8 mouse cellular contexts compared by ENCODE assay signal in the genomic region with DNA sequence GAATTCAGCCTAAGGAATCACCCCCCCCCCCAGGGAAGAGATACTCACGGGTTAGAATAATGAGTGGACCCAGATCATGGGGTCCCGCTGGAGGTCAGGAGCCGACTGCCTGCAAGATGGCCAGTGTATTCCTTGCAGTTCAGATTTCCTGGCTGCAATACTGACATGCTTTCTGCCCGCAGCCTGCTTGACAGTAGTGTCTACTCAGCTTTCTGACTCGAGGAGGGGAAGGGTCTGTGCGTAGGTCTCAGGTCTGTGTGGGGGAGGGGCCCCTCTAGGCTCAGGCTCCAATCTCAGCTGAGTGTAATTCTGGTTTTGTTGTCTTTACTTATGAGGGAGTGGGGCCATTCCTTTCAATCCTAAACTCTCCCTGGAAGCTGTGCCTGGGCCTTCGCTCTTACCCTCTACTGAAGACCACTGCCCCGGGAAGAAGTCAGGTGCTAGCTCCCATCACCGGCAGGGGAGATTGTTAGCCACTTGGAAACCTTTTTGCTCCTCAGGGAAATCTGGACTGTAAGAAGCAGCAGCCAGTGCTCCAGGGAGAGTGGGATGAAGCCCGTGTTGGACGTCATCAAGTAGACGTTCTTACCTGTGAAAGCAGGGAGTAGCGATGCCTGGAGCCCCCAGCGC. TPM values are rescaled to one million over a fixed set of nuclear protein-coding genes. Genes with fewer than 3 reads are reported as not detected.
DNase-seq lines count a peak whose midpoint lies in the region; ATAC-seq and TF ChIP-seq lines count a peak whose summit lies in the region.
"Had no signal": no experiment of that assay in that cellular context is flagged by ENCODE, and none has a peak within 500 bp of the region (broad histone marks: within the 10 kb centered on the region; RNA-seq: fewer than 3 reads in every experiment).

No protein-coding gene starts in this region.

- ATAC-seq in forebrain, embryonic 15.5 days (replicated peaks), result no peak
- no peak for ATAC-seq in liver, embryonic 12.5 days

- no peak for TF ChIP-seq POLR2A in spleen, adult 2 months (IDR thresholded peaks at IDR 0.05; ENCODE audit: low read depth, low read length)

- 0 out of 2 replicates have a peak overlapping the region, but pooled peaks have one; percentile 22 for H3K9ac ChIP-seq in forebrain, embryonic 15.5 days (replicated peaks)
- H3K9ac ChIP-seq in liver, embryonic 12.5 days, result peak overlapping the region; percentile 44

- no peak for TF ChIP-seq CTCF in spleen, adult 2 months (IDR thresholded peaks at IDR 0.05; ENCODE audit: extremely low read depth, insufficient read depth, insufficient read length, insufficient replicate concordance)

- H3K4me3 ChIP-seq in spleen, adult 2 months (ENCODE audit: extremely low read depth, insufficient read depth, insufficient read length), result peak overlapping the region; percentile 12; the same call in 1 of the 2 replicates
- peak overlapping the region; percentile 69 for H3K4me3 ChIP-seq in forebrain, embryonic 15.5 days
- H3K4me3 ChIP-seq in liver, embryonic 12.5 days, result peak overlapping the region; percentile 71

- peaks cover 12% of the 10 kb centered on the region for H3K4me1 ChIP-seq in spleen, adult 2 months (ENCODE audit: control insufficient read depth, insufficient read depth, insufficient read length)
- peaks cover 36% of the 10 kb centered on the region for H3K4me1 ChIP-seq in forebrain, embryonic 15.5 days
- peaks cover 51% of the 10 kb centered on the region for H3K4me1 ChIP-seq in liver, embryonic 12.5 days

- no peak for DNase-seq in spleen, adult 2 months (ENCODE audit: low read depth in 1 of 2, low spot score in 2 of 2)
- DNase-seq in spleen, adult 12 weeks (ENCODE audit: low spot score), result no peak
- DNase-seq in T-cell, adult 2 months (ENCODE audit: low spot score), result no peak
- no peak for DNase-seq in ovary, postnatal 10 days (ENCODE audit: low spot score)
- no peak for DNase-seq in urinary bladder, adult 18-20 months (ENCODE audit: low spot score in 2 of 2)

- H3K4me2 ChIP-seq in forebrain, embryonic 15.5 days (replicated peaks), result peak overlapping the region; percentile 87
- peak overlapping the region; percentile 93 for H3K4me2 ChIP-seq in liver, embryonic 12.5 days

- H3K27me3 ChIP-seq in spleen, adult 2 months (ENCODE audit: control insufficient read depth, insufficient read depth, low read length), result 0 out of 2 replicates have a peak, but pooled peaks cover 4% of the 10 kb centered on the region
- no peaks in the 10 kb centered on the region for H3K27me3 ChIP-seq in forebrain, embryonic 15.5 days
- peaks cover 98% of the 10 kb centered on the region for H3K27me3 ChIP-seq in liver, embryonic 12.5 days (replicated peaks)

- no peaks in the 10 kb centered on the region for H3K9me3 ChIP-seq in forebrain, embryonic 15.5 days
- no peaks in the 10 kb centered on the region for H3K9me3 ChIP-seq in liver, embryonic 12.5 days (replicated peaks)

- 89% methylated on average over 14 of the region's 14 CpGs for WGBS in spleen, adult 2 months
- 62% methylated on average over 14 of the region's 14 CpGs for WGBS in forebrain, embryonic 15.5 days
- WGBS in liver, embryonic 12.5 days (ENCODE audit: insufficient replicate concordance), result 63% methylated on average over 14 of the region's 14 CpGs

- H3K36me3 ChIP-seq in spleen, adult 2 months (ENCODE audit: control insufficient read depth, insufficient read depth, low read length), result no peaks in the 10 kb centered on the region
- no peaks in the 10 kb centered on the region for H3K36me3 ChIP-seq in forebrain, embryonic 15.5 days
- H3K36me3 ChIP-seq in liver, embryonic 12.5 days, result no peaks in the 10 kb centered on the region

- H3K27ac ChIP-seq in spleen, adult 2 months (ENCODE audit: insufficient read depth, low read length), result no peak overlapping the region
- H3K27ac ChIP-seq in forebrain, embryonic 15.5 days (replicated peaks), result no peak overlapping the region
- H3K27ac ChIP-seq in liver, embryonic 12.5 days, result no peak overlapping the region

RNA-seq across cellular contexts. Expression of a gene that starts 26.6 kb away (rescaled TPM):
- 0.01 TPM in 1 of 2 replicates, not detected in the other for polyA plus RNA-seq in spleen, adult 2 months (2012; rRNA removed)
- not detected in 2 replicates for polyA plus RNA-seq in forebrain, embryonic 15.5 days (2015; fragmentation: Nextera tagmentation; extraction: Ambion mirVana)
- polyA plus RNA-seq in liver, embryonic 12.5 days (2016; fragmentation: Nextera tagmentation; extraction: Ambion mirVana), result not detected in 2 replicates
- polyA plus RNA-seq: brain, embryonic 14.5 days had no signal

RNA-seq across cellular contexts. Expression of a gene that starts 46.0 kb away (rescaled TPM):
- polyA plus RNA-seq in spleen, adult 2 months (2012; rRNA removed), result 3.5 and 4.1 TPM in 2 replicates
- polyA plus RNA-seq in forebrain, embryonic 15.5 days (2015; fragmentation: Nextera tagmentation; extraction: Ambion mirVana), result 4.6 and 5.7 TPM in 2 replicates
- 1.8 and 2.3 TPM in 2 replicates for polyA plus RNA-seq in liver, embryonic 12.5 days (2016; fragmentation: Nextera tagmentation; extraction: Ambion mirVana)

RNA-seq across cellular contexts. Expression of a gene that starts 46.3 kb away (rescaled TPM):
- 18.9 and 21.5 TPM in 2 replicates for polyA plus RNA-seq in spleen, adult 2 months (2012; rRNA removed)
- 27.7 and 29.5 TPM in 2 replicates for polyA plus RNA-seq in forebrain, embryonic 15.5 days (2015; fragmentation: Nextera tagmentation; extraction: Ambion mirVana)
- 49.4 and 52.0 TPM in 2 replicates for polyA plus RNA-seq in liver, embryonic 12.5 days (2016; fragmentation: Nextera tagmentation; extraction: Ambion mirVana)

Comparison
In these comparisons a context has a peak if more than half of its experiments do, and no peak if none do; other contexts are left out.
1. H3K4me3 ChIP-seq: peak in every context shown above with its lines; median percentile 71 in liver, embryonic 12.5 days; 69 in forebrain, embryonic 15.5 days; 12 in spleen, adult 2 months.